Mouse (Mus musculus): ENCODE results near the gene Trarg1.

The Trarg1 gene

GRCm38 (mm10) chr11:76674199-76674598 lies 5.4 kb upstream of the Trarg1 start:
- DNase-seq (ENCODE audit: low spot score), result no peak

GRCm38 (mm10) chr11:76674704-76675103 lies 4.9 kb upstream of the Trarg1 start:
- DNase-seq (ENCODE audit: low spot score), result no peak

- DNase-seq (ENCODE audit: low spot score), result no peak
These were observed 6.0 kb downstream of the Trarg1 start for GRCm38 (mm10) chr11:76685604-76686003.

GRCm38 (mm10) chr11:76692096-76692495 lies 12.5 kb downstream of the Trarg1 start:
- no peak for DNase-seq (ENCODE audit: low spot score)

DNA sequence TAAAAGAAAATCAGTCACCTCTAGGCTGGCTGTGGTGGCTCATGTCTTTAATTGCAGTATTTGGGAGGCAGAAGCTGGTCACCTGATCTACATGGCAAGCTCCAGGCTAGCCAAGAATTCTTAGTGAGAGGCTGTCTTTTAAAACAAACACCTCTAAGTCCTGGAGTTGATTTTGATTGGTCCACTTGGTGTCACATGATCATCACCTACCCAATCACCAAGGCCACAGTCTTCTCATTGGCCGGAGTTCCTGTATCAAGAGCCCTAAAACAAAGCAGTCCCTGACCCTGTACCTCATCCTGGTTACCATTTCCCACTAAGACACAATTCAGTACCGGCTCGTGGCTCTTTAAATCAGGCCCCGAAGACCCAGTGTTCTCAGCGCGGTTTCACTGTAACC lies 16.2 kb downstream of the Trarg1 start:
- DNase-seq (ENCODE audit: low spot score), result no peak

DNA sequence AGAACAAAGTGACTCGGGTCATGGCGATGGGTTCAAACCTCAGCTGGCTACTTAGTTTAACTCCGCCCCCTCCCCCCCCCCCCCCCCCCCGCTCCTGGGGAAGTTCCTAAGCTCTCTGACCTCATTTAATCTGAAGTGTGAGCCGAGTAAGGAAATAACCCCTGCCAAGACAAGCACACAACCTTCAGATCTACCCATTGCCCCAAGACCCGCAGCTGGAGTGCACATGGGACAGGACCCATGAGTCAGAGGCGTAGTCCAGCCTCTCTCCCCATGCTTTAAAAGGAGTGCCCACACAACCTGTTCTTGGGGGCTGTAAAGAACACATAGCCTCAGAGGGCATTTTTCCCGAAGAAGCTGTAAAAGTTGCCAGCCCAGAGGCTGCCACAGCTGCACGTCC lies 20.0 kb downstream of the Trarg1 start:
- no peak for DNase-seq (ENCODE audit: low spot score)

DNA sequence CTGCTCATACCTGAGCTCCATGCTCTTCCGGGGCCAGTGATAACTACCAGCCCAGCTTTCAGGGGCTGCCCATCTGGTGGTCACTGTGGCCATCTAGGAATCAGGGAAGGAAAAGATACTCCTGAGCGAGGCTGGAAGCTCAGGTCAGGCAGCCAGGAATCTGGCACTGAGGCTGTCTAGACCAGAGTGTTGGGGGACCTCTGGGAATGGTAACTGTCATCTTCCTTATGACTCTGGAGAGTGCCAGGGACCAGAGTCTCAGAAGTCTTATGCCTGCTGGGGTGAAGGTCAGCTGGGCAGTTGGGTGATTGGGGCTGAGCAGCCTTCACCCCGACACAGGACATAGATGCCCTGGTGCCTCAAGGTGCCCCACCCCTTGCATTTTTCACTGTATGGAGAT lies 28.0 kb downstream of the Trarg1 start:
- no peak for DNase-seq (ENCODE audit: low spot score)

DNA sequence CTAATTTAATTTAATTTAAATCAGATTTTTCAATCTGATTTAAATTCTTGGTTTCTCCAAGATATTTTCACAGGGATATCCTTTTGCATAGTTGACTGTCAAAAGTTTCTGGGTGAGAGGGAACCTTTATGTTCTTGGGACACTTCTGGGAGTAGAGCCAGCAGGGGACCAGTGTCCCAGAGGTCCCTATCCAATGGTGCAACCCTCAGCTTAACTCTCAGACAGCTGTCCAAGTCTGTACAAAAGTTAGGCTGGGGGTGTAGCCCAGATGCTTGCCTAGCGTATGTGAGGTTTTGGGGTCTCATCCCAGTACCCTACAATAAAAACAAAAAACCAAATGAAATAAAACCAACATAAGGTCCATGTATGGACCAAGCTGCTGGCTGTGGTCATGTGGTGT lies 28.5 kb downstream of the Trarg1 start:
- DNase-seq (ENCODE audit: low spot score), result no peak

- no peak for DNase-seq (ENCODE audit: low spot score)
These were observed 29.3 kb downstream of the Trarg1 start for GRCm38 (mm10) chr11:76708881-76709280.

- peak; percentile 36 for DNase-seq (ENCODE audit: low spot score)
These were observed 30.2 kb downstream of the Trarg1 start for GRCm38 (mm10) chr11:76709625-76710452.

- no peak for DNase-seq (ENCODE audit: low spot score)
These were observed 37.4 kb downstream of the Trarg1 start for GRCm38 (mm10) chr11:76717000-76717399.

GRCm38 (mm10) chr11:76723911-76724310 lies 44.3 kb downstream of the Trarg1 start:
- no peak for DNase-seq (ENCODE audit: low spot score)

GRCm38 (mm10) chr11:76728093-76728492 lies 48.5 kb downstream of the Trarg1 start:
- no peak for DNase-seq (ENCODE audit: low spot score)

GRCm38 (mm10) chr11:76730650-76731049 lies 51.0 kb downstream of the Trarg1 start:
- no peak for DNase-seq (ENCODE audit: low spot score)

- DNase-seq (ENCODE audit: low spot score), result no peak
These were observed 55.0 kb downstream of the Trarg1 start for GRCm38 (mm10) chr11:76734560-76734959.

DNA sequence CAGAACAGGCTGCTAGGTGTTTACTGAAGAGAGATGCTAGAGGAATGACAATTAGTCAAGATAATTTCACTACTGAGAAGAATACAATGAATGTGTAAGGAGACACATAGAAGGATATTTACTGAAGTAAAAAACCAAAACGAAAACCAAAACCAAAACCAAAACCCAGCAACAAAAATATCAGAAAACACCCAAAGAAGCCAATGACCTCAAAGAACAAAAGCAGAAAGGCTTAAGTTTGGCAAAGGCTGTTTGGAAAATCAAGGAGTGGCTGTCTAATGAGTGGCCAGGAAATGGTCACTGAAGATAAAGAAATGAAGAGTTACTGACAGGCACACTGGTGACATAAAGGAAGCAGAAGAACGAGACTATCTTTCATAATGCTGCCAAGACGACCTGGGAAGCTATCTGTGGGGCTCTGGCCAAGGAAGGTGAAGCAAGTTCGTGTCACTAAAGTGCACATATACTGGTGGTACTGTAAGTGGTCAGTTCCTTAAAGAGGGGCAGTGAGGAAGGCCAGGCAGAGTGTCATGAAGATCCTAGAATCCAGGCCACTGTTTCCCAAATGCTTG lies 56.2 kb downstream of the Trarg1 start:
- no peak for DNase-seq (ENCODE audit: low spot score)

GRCm38 (mm10) chr11:76739125-76739524 lies 59.5 kb downstream of the Trarg1 start:
- DNase-seq (ENCODE audit: low spot score), result peak; percentile 27

GRCm38 (mm10) chr11:76742511-76742910 lies 62.9 kb downstream of the Trarg1 start:
- no peak for DNase-seq (ENCODE audit: low spot score)

- peak; percentile 34 for DNase-seq (ENCODE audit: low spot score)
These were observed 64.9 kb downstream of the Trarg1 start for GRCm38 (mm10) chr11:76744550-76744949.

GRCm38 (mm10) chr11:76745921-76746320 lies 66.3 kb downstream of the Trarg1 start:
- DNase-seq (ENCODE audit: low spot score), result no peak

Data from retina, embryonic 14.5 days (tissue).